In genomic region chr14:71092626-71093326, GRCm38 (mm10) we compare ENCODE assay signal across 10 mouse cellular contexts.
DNase-seq lines count a peak whose midpoint lies in the region; ATAC-seq and TF ChIP-seq lines count a peak whose summit lies in the region.
"Had no signal": no experiment of that assay in that cellular context is flagged by ENCODE, and none has a peak within 500 bp of the region (broad histone marks: within the 10 kb centered on the region; RNA-seq: fewer than 3 reads in every experiment).

No protein-coding gene starts in this region.

- H3K36me3 ChIP-seq in liver, postnatal 0 days (replicated peaks; ENCODE audit: insufficient read depth, low read length): no peaks in the 10 kb centered on the region
- H3K36me3 ChIP-seq: heart, embryonic 13.5 days; stomach, embryonic 15.5 days had no signal

- TF ChIP-seq CTCF in liver, postnatal 0 days (IDR thresholded peaks at IDR 0.05; ENCODE audit: low read depth): no peak

- H3K27me3 ChIP-seq in liver, postnatal 0 days (ENCODE audit: insufficient read depth, low read length): no peaks in the 10 kb centered on the region
- H3K27me3 ChIP-seq: heart, embryonic 13.5 days; stomach, embryonic 15.5 days had no signal

- no peak overlapping the region for H3K4me3 ChIP-seq in liver, postnatal 0 days (ENCODE audit: low read depth, low read length)
- H3K4me3 ChIP-seq: heart, embryonic 13.5 days; stomach, embryonic 15.5 days had no signal

- 54% methylated on average over 8 of the region's 8 CpGs for WGBS in liver, postnatal 0 days (ENCODE audit: insufficient replicate concordance)

- H3K4me2 ChIP-seq in liver, postnatal 0 days (ENCODE audit: low read depth, low read length): no peak overlapping the region
- H3K4me2 ChIP-seq: heart, embryonic 13.5 days; stomach, embryonic 15.5 days had no signal

- no peak overlapping the region for H3K9ac ChIP-seq in liver, postnatal 0 days (replicated peaks)
- H3K9ac ChIP-seq: heart, embryonic 13.5 days; stomach, embryonic 15.5 days had no signal

- H3K27ac ChIP-seq in liver, postnatal 0 days (ENCODE audit: low read depth): no peak overlapping the region
- H3K27ac ChIP-seq: heart, embryonic 13.5 days; stomach, embryonic 15.5 days had no signal

- TF ChIP-seq EP300 in liver, postnatal 0 days (IDR thresholded peaks at IDR 0.05; ENCODE audit: low read depth): no peak

- peak; percentile 36 for DNase-seq in adrenal gland, adult 2 months
- DNase-seq in adrenal gland, adult 8-10 months: no peak
- DNase-seq in urinary bladder, postnatal 14 days (ENCODE audit: low spot score): peak; percentile 20
- no peak for DNase-seq in urinary bladder, postnatal 10 days (ENCODE audit: low spot score)
- DNase-seq in left cerebral cortex, adult 11 months (ENCODE audit: low spot score): peak; percentile 2
- DNase-seq in skeletal muscle tissue, adult 2 months (ENCODE audit: low read depth, low spot score): peak; percentile 13
- DNase-seq in liver, postnatal 0 days: no peak

- ATAC-seq in liver, postnatal 0 days: no peak
- ATAC-seq in erythroblast, adult 5-6 weeks (replicated peaks; ENCODE audit: low FRiP score, poor library complexity, severe bottlenecking): no peak

- H3K9me3 ChIP-seq in liver, postnatal 0 days (ENCODE audit: low read length): no peaks in the 10 kb centered on the region
- H3K9me3 ChIP-seq: heart, embryonic 13.5 days; stomach, embryonic 15.5 days had no signal

- no peaks in the 10 kb centered on the region for H3K4me1 ChIP-seq in liver, postnatal 0 days (ENCODE audit: insufficient read depth)
- H3K4me1 ChIP-seq: stomach, embryonic 15.5 days had no signal

Comparison
In these comparisons a context has a peak if more than half of its experiments do, and no peak if none do; other contexts are left out.
1. DNase-seq: peak in adrenal gland, adult 2 months (single experiment), urinary bladder, postnatal 14 days (single experiment), left cerebral cortex, adult 11 months (single experiment) and skeletal muscle tissue, adult 2 months (single experiment); none in adrenal gland, adult 8-10 months (single experiment), urinary bladder, postnatal 10 days (single experiment) and liver, postnatal 0 days (single experiment).